Mouse (Mus musculus) c-Kit-positive CD71-negative TER-119-negative erythroid progenitor cells, embryonic 14.5 days (primary cell): ENCODE measurements around the gene Dnajc6.

Experiments used
- DNase-seq: peaks from one replicate; pipeline ENCODE4 v3.0.0-alpha.2; 2013; ENCODE audit warnings: low read depth

Gene Dnajc6

DNA sequence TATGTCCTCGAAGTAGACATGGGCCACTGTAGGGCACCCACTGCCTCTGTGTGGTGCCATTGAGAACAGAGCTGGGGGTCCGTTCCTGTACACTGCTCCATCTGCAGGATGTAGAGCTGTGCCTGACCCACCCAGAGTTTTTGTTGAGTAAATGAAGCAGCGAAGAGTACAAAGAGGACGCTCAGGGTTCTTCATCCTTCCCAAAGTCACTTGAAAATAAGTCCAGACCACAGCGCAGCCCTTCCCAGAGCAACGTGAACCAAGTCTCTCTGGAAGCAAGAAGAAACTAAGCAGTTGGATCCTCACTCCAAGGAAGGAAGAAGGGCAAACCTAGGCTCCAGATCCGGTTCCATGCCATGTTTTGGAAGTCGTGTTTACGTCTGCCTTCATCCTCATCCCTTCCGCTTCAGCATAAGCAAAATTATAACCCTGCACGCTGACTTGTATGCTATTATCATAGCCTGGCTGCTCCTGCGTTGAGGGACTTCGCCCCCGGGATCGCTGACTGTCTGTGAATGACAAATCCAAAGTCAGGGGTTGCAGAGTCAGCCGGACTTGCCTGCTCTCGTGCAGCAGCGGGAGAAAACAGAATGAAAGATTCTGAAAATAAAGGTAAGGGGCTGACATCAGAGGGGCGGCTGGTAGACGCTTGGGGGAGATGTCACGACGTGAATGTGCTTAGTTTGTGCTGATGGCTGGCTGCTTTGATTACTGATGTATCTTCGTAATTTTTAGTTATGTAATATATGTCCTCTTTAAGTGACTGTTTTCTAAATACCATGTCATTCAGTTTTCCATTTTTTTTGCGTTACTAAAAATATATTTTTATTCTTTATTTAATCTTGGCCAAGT lies 11.3 kb downstream of the Dnajc6 start:
- no peak for DNase-seq

DNA sequence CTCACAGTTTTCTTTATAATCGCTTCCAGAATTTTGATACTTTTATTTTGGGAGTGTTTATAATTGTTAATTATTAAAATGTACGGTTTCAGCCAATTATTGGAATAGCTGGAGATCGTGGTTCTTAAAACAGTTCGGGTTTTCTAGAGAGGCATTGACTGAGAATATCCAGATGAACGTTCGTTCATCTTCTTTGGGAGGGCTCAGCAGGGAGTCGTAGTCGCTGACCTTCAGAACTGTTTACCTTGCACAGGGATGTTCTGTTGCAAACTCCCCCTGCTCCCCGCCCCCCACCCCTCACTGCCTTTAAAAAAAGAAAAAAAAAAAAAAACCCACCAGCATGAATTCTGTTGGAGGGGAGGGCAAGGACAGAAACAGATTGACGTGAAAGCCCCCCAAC lies 12.0 kb downstream of the Dnajc6 start:
- no peak for DNase-seq

DNA sequence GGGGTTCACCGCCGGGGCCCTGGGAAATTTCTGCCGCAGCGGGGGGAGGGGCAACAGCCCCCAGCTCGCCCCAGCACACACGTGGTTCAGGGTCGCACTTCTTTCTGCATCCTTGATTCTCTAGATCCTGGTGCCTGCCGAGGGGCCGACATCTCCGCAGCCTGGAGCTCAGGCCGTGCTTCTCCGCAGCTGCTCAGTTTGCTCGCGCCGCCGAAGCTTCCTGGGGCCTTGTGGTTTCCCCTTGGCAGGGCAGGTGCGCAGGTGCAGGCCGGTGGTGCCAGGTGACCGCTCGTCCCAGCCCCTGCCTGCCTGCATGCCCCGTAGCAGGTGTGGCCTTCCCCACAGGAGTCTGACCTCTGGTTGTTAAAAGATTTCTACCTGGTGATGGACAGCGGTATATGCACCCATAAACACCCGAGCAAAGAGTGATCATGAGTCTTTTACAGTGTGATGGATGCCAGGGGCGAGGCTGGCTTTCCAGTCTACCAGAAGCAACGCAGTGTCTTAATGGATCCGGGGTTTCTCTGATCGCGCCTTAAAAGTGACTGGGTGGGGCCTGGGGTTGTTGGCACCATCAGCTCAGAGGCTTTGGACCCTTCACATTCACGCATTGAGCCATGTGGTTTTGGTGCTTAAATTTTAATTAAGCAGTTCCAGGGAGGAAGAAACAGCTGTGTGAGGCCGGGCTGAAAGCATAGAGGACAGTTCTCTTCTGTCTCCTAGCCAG lies 12.6 kb downstream of the Dnajc6 start:
- DNase-seq: no peak

DNA sequence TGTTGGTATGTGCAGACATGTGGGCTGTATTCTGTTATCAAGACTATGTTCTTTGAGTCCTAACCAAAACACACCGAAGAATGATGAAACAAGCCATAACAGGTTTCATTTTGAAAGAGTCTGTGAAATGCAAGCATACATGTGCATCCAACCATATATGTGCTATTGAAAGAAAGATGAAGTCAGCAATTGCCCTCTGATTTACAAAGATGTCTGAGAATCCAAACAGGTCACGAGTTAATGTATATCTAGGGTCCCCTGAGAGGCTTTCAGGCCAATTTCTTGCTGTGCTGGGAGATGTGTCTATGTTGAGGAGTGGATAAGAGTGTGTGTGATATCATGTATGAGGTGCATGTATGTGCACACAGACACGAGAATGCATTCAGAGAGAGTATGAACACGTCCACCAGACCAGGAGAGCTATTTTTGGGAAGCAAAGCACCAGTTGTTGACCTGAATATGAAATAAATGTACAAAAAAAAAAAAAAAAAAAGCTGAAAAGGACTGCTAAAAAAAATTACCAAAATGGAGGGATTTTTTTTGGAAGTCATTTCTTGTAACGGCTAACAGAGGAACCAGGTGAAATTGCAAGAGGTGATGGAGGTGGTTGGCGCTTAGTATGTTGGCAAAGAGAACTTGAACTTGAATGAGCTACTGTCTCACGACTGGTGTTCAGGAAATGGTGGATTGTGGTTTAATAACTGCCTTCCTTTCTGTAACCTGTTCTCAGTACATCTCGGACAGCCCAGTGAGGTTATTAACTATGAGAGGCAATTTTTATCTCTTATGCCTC lies 13.9 kb downstream of the Dnajc6 start:
- DNase-seq: no peak

DNA sequence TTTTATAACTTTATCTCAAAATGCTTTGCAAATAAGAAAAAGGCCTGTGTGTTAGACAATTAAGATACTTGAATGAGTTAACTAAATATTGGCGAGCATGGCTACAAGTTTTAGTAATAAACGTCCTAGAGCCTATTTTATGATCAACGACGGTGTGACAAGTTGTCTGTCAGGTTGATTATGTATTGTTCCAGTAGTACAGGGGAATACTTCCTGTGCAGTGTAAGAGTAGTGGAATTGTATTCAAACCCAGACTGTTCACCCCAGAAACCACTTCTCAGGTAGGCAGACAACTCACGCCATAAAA lies 14.4 kb downstream of the Dnajc6 start:
- no peak for DNase-seq

DNA sequence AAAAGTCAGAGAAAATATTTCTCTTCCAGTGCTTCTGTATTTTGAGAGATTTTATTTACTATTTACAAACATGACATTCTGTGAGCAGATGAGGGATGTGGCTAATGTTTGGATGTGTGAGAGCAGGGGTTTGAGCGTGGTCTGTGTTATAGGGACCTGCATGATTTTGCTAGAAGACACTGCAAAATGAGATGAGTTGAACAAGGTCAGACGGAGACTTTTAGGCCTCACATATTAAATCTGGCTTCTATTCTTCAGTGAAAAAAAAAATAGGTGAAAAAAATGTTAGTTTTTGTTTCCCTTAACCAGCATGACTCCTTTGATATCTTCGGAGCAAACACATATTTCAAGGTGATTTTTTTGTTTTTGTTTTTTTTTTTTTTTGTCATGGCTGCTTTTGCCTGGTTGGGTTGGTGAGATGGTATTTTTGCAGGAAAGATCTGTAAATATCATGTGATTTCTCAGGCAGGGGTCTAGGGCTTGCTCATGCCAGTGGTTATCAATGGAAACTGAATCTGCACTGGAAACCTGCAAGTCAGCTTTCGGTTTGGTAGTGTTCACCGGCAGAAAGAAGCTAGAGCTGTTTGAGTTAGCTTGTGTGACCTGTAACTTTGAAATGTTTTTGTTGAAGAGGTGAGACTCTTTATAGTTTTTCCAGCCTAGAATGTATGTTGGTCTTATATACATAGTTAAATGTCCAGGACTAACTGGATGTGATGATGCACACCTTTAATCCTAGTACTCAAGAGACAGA lies 15.5 kb downstream of the Dnajc6 start:
- no peak for DNase-seq

DNA sequence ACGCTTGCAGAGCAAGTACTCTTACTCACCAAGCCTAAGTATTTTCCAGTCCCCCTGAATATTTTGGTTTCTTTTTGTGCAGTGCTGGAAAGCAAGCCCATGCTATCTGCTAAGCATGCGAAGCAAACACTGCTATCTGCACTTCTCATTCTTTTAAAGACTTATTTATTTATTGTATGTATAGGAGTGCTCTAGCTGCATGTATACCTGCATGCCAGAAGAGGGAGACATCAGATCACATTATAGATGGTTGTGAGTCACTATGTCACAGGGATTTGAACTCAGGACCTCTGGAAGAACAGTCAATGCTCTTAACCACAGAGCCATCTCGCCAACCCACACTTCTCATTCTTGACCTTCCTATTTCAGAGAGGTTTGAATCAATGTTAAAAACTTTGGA lies 16.8 kb downstream of the Dnajc6 start:
- no peak for DNase-seq

DNA sequence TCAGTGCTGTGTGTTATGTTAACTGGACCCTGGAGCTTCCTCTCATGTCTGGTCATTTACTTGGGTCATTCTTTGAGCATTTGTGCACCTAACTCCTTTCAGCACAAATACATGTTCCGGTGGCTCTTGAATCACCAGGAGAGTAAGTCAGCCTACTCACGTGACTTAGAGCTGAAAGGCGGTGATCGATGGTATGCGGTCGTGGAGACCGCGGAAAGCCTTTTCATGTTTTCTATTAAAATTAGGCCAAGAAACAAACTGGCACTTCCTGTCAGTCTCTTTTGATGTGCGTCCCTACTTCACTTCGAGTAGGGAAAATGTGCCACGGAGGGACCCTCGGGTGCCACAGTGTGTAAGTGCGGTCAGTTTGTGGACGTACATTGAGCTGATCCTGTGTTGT lies 19.4 kb downstream of the Dnajc6 start:
- no peak for DNase-seq

DNA sequence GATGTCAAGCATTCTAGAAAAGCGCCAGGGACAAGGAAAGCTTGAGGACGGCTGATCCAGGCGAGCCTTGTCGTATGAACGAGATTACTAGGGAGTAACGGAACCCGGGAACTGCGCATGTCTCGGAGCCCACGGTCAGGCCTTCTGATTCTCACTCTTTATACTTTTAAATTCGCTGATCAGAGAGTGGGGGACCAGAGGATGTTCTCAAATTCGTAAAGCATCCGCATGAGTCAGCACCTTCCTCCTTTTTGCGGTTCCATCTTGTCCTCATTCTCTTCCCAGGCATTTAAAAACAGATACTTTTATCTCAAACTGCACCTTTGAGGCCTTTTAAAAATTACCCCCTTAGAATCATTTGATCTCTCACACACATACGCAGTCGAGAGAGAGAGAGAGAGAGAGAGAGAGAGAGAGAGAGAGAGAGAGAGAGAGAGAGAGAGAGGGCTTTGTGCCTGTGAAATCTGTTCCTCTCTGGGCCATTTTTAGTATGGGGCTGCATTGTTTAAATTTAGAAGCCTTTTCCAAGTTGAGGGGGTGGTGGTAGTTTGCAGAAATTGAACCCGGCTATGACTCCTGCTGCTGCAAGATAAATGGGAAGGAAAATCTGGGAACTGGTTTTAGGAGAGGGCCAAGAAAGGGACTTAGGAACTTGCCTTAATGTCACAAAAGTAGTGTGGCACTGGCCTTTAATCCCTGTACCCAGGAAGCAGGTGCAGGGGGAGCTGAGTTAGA lies 20.2 kb downstream of the Dnajc6 start:
- no peak for DNase-seq

DNA sequence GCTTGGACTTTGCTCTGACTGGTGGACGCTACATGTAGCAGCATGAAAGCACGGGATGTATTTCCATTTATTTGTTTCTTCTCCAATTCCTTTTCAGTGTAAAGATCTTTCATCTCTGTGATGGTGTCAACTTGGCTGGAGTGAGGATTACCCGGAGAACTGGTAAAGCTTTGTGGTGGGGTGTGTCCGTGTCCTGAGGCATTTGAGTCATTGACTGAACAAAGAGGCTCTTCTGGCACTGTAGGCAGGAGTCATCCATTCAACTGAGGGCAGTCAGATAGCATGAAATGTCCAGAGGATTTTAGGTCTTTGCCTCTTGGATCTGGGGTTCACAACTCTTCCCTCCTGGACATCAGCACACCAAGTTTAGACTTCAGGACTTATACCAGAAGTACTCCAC lies 35.5 kb downstream of the Dnajc6 start:
- DNase-seq: no peak

DNA sequence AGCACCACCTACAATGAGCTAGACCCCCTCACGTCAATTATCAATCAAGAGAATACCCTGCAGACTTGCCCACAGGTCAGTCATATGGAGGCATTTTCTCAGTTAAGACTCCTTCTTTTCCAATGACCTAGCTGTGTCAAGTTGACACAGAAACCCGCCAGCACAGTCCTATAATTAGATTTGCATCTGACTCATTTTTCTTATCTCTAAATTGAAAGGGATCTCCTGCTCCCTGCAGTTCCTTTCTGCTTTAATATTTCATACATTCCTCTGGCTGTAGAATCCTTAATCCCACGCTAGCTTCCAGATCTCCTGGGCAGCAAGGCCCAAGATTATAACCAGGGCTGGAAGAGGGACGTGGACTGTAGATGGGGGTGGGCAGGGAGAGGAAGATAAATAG lies 44.1 kb downstream of the Dnajc6 start:
- DNase-seq: no peak

DNA sequence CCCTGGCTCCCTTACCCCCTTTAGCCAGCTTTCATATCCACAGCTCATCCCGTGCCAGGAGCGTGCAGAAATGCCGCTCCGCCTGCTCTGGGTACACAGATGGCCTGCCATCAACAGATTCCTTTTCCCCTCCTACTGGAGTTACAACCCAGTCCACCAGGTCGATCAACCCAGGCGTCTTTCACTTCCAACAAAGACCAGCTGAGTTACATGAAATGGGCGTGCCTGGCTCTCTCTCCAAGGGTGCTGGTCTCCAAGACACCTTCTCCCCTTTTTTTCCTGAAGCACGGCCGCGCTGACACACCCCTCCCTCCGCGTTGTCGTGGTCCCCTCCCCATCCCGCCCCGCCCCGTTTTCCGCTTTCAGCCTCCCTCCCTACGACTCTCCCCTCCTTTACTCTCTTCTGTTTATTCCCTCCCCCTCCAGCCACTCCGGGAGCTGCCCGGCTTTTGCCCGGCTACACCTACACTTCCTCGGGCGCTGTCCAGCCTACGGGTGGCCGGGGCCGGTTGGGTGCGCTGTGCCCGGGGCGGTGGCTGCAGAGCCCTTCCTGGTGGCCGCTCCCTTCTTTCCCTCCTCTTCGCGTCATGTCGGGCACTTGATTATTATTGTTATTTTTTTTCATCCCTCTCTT lies 53.6 kb downstream of the Dnajc6 start:
- DNase-seq: no peak

DNA sequence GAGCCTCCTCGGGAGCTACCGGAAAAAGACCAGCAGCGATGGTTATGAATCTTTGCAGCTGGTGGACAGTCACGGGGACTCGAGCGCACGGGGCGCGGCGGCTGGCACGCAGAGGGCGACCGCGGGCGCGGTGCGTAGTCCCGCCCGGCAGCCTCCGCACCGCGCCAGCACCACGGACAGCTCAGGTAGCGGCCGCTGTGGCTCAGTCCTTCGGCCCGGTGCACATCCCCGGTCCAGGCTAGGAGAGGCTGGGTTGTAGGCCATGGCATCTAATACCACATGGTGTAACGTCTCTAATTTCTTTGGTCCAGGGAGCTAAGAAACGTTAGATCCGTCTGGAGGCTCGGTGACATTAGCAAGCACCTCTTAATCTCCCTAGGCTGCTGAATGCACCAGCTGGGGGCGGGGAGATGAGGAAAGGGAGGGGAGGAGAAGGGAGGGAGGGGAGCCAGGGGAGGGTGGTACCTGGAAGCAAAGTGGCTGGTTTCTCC lies 54.3 kb downstream of the Dnajc6 start:
- DNase-seq: peak; percentile 18

DNA sequence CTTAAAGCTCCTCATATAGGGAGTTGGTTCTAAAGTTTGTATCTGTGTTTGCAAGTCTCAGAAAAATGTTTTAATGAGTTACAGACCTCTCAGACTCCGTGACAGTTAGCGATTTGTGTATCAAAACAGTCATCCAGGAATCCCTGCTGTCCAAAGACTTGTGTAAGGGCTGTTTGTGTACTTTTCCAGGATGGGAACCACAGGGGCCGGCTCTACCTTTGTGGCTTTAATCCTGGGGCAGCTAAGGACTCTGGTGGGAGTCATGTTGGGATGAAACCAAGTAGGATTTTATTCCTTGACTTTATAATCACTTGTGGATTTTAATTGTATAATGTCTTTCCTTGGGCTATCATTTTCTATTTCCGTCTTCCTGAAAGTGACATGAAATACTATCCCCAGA lies 55.0 kb downstream of the Dnajc6 start:
- no peak for DNase-seq

DNA sequence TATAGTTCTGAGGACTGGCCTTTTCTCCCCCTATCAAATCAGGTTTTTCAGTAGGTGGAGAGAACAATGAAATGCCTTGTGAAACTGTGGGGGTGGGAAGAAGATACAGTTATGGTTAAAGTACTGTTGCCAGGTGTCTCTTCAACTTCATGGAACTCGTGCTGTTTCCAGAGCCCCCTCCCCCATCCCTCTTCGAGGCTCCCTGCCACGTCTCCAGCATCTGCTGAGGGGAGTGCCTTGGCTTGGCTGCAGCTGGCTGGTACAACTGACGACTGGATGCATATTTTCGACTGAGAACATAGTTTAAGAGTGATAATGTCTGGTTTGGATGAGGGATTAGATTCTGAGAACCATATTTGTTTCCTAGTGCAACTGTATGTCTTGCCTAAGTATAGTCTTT lies 55.9 kb downstream of the Dnajc6 start:
- DNase-seq: no peak

DNA sequence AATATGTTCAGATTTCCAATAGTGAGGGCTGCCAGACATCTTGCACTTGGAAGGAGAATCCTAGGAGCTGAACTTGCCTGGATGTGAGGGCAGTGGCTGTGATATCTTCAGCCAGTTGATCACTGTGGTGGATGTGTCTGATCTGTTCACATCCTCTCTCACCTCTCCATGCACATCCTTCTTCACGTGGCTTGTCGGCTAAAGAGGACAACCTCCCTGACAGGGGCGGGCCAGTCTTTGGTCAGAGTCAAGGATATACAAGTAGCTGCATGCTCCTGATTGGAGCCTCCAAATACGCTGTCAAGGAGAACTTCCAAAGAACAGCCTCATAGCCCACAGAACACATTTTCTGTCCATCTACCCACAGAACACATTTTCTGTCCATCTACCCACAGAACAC lies 58.6 kb downstream of the Dnajc6 start:
- DNase-seq: no peak

DNA sequence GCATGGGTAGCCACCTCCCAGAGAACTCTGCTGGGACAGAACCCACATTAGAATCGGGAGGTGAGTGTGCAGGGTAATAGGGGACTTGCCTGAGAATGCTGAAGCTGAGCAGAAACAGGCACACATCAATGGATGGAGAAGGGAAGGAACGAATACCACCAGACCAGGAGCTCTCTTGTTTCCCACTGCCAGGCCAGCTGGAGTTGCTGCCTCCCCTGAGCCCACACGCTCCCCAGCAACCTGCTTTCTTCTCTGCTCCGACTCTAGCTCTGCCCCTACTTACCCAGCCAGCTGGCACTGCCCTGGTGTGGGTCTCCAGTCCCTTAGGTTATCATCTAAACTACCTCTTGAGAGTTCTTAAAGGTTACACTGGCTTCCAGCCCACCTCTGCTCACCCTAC lies 63.7 kb downstream of the Dnajc6 start:
- DNase-seq: no peak

DNA sequence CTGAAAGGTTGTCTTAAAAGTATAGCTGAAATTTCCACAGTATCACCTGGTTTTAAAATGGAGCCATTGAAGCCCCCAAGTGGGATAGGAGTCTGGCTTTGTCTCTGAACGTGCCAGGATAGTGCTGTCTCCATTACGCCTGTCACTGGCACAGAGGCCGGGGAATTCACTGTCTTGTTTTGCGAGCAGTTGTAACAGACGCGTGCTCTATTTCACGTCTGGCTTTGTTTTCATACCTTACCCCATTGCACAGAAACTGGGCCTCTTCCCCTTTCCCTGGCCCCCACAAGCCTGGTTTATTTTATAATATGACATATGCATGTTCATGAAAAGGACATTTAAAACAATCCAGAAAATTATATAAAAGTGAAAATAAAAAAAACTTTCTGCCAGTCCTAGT lies 66.4 kb downstream of the Dnajc6 start:
- DNase-seq: no peak

DNA sequence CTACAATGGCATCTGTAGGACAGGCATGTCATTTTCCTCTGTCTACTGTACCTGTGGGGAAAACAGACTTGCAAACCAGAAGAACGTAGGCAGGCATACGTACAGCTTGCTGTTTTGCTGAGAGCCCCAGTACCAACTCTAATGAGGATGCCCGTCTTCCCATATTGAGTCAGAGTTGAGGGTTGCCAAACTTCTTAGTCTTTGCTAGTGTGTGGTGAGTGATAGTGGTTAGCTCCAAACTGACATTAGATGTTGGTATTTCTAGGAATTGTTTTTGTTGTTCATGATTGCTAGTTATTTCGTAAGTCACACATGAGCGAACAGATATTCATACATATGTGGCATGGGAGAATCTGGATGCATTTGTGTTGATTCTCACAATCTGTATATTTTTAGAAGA lies 67.2 kb downstream of the Dnajc6 start:
- DNase-seq: no peak

DNA sequence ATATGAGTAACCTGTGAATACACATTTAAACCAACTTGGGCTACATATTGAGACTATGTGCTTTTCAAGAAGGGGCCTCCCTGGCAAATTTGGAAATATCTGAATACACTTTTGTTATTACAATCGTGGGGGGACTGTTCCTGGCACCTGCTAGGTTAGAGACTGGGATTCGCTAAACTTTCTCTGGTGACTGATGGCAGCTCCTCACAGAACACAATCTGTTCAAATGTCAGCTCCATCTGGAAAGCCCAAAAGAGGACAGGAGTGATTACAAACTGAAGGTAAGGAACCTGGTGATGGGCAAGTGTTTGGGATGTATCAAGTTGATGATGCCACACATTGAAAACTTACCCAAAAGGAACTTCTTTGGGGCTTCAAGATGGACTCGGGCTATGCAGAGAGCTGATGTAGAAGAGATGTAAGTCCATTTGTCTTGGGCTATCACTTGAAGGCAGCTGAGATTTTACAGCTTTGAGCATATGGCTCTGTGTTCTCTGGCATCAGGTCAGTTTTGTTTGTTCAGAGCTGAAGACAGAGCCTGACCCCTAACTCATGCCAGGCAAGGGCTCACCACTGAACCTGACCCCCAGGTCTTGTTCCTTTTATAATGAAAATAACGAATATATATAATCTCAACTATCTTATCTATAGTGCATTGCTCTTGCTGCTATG lies 68.4 kb downstream of the Dnajc6 start:
- DNase-seq: no peak
